Mouse (Mus musculus): ENCODE results near the gene Gm26657. TPM values are rescaled to one million over a fixed set of nuclear protein-coding genes. Genes with fewer than 3 reads are reported as not detected.
A peak's percentile ranks its signal among the peaks of the same experiment; 100 is the strongest.

The Gm26657 gene
- total RNA-seq (2021), result not detected in 2 replicates
- long read RNA-seq, experiment 1, result 0 reads
- long read RNA-seq, experiment 2, result 0 reads

DNA sequence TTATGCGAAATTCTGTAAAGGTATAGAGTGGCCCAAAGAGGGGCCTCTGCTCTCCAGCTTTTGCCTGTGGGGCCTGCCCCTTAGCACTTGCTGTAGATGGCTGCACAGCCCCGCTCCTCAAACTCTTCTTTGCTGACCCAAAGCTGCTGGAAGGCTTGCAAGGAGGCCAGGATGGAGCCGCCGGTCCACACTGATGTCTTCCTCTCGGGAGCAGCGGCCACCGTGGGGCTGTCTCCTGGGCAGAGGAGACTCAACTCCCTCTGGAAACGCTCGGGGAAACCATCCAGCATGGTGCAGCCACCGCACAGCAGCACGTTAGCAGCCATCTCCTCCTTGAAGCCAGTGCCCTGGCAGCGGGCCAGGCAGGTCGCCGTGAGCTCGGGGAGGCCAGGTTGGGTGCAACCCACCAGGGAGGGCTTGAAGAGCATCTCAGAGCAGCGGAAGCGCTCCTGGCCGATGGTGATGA, at the start of gene Gm26657:
Gene Gm26657, plus strand, starts transcription at position 51 of the 466 bp plus-strand sequence.
- DNase-seq, result no peak

DNA sequence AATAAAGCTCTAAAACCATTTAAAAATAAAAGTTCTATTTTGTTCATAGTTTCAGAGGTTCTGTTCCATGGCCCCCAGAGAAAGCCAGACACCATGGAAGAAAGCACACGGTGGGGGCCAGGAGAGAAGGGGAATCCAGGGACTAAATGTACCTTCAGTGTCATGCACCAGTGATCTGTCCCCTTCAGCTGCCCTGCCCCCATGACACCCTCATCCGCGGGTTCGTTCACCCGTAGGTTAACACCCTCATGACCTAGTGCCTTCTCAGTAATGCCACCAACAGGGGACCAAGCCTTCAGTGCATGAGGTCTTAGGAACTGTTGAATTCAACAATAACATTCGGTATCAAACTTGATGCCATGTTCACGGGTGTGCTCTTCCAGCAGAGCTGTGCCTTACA, 43.5 kb upstream of the Gm26657 start:
- DNase-seq, result no peak

DNA sequence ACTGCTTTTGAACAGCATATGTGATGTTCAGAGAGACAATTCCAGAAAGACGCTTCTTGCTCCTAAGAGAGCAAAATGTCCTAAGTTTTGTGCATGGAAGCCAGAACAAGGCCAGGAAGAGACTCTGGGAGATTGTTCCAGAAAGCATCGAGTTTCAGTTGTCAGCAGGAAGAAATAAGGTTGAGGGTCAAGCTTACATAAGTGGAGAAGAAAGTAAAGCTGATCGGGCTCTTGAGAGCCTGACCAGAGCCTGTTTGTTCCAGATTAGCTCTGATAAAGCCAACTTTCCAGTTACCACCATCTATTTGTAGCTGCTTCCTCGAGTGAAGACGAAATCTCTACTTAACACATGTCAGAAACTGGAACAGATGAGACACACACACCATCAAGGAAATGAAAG, 41.2 kb upstream of the Gm26657 start:
- DNase-seq, result no peak

DNA sequence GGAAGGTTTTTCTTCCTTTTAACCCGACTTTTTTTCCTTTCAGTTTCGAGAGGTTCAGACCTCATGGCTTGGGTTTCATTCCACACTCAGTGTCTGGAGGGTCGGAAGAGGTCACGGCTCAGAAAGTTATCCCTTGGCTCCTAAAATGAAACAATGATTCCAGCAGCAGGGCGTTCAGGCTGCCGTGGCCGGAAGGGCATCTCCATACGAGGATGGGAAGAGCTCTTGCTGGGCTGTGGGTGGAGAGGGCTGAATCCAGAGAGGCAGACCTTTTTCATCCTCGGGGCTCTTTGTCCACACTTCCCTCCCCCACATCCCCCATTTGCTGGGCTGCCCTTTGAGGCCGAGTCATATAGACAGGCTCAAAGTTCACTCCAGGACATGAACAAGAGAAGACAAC, 37.6 kb upstream of the Gm26657 start:
- DNase-seq, result no peak

DNA sequence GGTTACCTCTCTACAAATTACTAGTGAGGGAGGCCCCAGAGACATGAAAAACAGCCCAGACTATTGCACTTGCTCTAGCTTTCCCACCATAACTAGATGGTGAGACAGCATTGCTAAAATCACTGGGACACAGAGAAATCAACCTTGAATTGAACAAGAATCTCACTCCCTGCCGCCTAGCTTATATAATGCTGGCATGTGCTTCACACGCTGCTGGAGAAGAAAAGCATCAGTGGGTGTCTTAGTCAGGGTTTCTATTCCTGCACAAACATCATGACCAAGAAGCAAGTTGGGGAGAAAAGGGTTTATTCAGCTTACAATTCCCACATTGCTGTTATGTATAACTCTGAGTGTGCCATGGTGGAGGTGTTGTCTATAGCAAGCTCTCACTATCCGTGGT, 26.7 kb upstream of the Gm26657 start:
- DNase-seq, result no peak

DNA sequence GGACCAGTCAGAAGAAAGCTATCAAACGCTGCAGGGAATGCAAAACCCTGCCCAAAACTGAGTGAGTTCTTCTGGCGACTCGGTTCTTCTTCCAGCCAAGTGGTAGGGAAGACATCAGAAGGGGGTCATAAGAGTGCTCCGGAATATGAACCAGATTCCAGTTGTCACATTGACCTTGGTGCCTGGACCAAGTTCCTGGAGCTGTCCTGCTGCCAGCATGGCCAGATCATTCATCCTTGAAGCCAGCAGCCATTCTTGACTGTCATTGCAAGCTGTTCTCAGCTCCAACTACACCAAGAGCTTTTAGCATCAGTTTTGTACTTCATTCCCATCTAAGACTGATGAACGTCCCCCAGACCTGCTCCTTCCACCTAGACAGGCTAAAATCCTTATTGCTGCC, 23.1 kb upstream of the Gm26657 start:
- DNase-seq, result peak; percentile 50

DNA sequence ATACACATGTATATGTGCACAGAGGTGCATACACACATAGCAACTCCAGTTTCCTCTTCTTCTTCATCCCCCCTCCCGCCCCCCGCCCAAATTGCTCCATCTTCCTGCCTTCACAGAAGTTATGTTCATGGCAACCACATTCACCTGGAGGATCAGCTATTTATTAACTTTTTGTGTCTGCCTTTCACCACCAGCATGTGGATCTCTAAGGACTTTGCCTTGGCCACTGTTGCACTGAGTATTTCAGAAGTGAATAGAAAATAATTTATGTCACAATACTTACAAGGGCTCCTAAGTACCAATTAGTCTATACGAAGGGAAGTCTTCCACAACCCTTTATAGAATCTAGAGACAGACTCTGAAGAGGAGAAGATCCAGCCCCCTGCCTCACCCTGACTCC, 21.9 kb upstream of the Gm26657 start:
- no peak for DNase-seq

DNA sequence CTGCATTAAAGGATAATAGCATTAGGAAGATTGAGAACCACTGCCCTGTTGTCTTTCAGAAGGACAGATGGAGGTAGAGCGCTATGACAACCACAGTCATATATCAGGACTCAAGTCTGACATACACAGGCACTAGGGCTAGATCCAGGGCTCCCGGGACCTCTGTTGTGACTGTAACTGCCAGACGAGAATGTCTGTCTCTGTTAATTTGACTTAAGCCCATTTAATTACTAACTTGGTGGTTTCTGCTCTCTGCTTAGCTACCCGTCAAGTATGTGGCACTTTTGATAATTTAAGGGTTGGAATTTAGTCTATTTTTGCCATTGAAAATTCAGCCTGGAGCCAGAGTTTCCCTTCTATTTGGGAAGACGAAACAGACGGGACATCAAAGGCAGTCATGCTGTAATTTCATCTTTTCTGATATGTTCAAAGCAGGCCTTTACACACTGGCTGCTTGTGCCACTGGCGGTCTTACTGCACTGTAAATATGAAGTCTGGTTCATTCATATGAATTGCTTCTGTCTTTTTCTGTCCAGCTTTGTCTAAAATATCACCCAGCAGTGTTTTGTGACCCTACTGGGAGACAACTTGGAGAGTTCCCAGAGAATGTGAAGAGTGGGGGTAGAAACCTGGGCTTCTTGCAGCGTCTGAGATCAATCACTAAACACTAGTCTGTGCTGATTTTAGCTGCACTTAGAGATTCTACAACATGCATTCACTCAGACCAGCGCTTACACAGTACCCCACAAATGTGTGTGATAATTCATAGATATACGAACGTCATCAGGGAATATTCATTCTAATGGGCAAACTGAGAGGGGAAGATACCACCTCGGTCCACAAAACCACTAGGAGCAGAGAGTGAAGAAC, 21.1 kb upstream of the Gm26657 start:
- no peak for DNase-seq

DNA sequence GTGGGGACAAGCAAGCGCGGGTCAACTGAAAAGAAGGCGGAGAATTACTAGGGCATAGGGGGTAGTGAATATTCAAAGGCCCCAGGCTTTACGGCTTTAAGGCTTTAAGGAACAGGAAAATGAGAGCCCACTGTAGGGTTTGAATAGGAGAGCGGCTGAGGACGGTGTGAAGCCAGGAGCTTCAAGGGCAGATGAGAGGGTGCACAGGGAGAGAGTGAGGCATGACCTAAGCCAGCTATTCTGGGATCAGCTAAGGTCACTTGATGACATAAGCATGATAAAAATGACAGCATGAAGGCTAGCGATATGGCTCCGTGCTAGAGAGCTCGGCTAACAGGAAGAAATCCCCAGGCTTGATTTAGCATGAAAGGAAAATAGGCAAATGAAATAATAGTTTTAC, 20.4 kb upstream of the Gm26657 start:
- DNase-seq, result peak; percentile 27

DNA sequence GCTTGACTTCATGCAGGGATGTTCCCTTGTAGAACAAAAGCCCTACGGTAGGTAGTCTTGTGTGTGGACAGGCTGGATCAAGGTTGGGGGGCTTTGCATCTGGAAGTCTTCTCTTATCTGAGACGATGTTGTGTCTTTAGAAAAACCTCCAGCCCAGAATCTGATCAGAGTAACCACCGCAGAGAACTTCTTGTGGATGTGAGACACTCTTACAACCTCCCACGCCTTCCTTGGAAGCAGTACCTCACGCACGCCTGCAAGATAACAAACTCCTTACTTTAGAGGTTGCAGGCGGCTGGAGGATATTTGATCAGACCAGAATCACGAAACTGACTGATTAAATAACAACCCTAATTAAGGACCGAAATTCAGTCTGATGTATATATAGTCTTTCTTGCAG, 19.5 kb upstream of the Gm26657 start:
- no peak for DNase-seq

DNA sequence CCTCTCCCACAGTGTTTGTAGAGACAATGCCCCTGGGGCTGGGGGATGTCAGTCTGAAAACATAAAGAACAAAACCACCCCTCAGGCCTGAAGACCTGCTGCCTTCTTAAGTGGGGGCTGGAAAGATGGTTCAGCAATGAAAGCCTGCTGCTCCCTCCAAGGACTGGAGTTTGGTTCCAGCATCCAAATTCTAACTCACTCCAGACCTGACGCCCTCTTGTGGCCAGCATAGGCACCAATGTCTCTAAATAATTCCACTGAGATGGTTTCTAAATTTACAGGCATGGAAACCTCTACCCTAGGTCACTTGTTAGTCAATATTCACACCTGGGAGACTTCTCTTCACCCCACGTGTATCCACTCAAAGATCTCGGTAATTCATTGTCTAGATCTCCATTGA, 18.4 kb upstream of the Gm26657 start:
- peak; percentile 61 for DNase-seq

DNA sequence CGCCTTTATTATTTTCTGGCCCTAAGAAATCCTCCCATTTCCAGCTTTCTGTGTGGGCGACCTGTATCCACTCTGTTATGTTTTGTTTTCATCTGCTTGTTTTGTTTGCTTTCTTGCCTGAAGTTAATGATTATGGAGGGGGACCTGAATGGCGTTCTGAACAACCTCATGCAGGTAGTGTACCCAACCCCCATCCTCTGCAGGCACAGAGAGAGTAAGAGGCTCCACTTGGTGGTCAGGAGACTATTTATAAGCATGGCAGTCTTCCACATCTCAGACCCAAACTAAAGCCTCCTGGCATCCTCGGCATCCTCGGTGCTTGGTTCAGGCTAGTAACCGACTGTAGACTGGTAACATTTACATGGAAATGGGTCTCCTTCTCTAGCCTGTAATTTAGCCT, 17.5 kb upstream of the Gm26657 start:
- DNase-seq, result no peak

DNA sequence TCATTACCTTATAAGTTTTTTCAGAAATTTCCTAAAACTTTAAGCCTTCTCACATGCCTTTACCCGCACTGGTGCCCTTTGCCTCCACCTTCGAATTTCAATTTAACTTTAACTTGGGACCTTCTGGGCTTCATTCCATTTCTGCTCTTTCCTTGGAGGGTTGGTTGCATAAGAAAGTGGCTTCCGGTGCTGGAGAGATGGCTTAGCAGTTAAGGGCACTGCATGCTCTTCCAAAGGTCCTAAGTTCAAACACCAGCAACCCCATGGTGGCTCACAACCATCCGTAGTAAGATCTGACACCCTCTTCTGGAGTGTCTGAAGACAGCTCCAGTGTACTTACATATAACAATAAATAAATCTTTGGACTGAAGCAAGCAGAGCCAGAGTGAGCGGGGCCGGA, 16.6 kb upstream of the Gm26657 start:
- no peak for DNase-seq

DNA sequence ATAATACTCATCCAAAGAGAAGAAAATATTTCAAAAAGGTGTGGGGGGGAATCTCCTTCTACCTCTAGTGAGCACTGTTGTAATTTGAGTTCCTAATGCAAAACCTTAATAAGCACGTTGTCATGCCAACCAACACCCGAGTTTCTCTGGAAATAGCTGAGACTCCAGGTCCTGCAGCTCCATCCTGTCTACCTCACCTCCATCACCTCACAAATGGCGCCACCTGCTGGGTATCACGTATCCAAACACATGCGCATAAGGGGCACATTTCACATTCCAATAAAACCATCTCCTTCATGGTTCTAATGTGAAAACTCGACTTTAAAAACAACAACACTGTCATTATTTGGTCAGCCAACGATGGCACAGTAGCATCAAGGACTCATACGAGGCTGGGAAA, 14.0 kb upstream of the Gm26657 start:
- DNase-seq, result no peak

DNA sequence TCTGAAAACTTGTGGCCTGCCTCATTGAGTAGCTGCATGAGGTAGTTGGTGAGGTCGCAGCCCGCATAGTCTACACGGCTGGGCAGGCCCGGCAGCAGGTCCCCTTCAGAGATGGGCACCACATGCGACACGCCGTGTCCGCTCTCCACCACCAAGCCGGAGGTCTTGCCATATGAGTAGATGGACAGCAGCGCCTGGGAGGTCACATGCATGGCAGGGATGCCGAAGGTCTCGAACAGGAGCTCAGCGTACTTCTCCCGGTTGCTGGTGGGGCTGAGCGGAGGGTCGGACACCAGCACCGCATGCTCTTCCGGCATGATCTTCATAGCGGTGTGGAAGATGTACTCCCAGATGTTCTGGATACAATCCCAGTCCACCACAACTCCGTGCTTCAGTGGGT, 741 bp downstream of the Gm26657 start:
- DNase-seq, result no peak

DNA sequence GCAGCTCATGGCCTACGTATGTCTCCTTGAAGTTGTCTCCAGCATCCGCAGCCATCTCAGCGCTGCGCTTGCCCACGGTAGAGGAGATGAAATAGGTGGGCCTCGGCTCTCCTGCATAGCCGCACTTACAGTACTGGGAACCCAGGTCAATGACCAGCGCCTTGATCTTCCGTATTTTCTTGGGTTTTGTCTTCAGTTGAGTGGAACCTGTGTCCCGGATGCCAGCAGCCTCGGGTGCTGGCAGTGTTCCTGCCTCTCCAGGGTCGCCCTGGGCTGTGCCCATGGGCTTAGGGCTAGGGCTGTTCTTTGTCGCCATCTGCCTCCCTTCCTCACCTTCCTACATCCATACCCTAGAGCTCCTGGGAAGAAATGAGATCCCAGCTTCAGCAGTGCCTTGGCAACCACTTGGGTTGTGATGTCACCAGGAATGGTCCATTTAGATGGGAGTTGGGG, 1.2 kb downstream of the Gm26657 start, which contains the start of gene Actl7b:
Gene Actl7b, minus strand, starts transcription at position 403 of the 453 bp plus-strand sequence.
- no peak for DNase-seq

DNA sequence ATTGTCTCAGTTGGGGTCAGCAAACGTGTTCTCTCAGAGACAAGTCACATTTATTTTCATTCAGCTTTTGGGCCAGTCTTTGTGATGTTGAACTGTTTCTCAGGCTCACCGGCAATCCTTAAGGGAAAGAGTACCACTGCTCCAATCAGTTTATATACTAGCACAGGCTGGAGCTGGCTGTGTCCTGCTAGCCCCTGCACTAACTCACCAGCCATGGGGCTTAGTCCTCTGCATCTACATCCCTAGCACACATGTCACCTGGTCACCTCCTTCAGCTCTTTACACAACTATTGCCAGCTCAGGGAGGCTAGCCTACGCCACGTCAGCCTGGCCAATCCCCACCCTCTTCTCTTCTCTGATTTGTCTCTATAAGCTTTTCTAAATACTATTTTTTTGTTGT, 2.8 kb downstream of the Gm26657 start:
- no peak for DNase-seq

DNA sequence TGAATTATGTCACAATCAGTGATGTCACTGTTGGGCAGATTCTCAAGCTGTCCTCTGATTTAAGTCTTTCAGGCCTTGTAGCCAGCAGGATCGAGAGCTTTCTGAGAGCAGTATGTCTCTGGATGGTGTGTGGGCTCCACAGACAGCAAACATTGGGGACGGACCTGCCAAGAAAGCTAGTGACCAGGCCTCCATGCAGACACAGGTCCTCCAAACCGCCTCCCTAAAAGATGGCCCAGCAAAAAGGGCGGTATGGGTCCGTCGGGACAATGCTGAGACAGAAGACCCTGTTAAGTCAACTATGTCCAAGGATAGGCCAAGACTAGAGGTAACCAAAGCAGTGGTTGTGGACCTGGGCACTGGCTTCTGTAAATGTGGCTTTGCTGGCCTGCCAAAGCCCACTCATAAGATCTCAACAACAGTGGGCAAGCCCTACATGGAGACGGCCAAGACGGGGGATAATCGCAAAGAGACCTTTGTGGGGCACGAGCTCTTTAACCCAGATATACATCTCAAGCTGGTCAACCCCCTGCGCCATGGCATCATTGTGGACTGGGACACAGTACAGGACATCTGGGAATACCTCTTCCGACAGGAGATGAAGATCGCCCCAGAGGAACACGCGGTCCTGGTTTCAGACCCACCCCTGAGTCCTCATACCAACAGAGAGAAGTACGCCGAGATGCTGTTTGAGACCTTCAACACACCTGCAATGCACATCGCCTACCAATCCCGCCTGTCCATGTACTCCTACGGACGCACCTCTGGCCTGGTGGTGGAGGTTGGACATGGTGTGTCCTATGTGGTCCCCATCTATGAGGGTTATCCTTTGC, 3.7 kb downstream of the Gm26657 start, which contains the start of gene Actl7a:
Gene Actl7a, plus strand, starts transcription at position 51 of the 833 bp plus-strand sequence.
- DNase-seq, result no peak

DNA sequence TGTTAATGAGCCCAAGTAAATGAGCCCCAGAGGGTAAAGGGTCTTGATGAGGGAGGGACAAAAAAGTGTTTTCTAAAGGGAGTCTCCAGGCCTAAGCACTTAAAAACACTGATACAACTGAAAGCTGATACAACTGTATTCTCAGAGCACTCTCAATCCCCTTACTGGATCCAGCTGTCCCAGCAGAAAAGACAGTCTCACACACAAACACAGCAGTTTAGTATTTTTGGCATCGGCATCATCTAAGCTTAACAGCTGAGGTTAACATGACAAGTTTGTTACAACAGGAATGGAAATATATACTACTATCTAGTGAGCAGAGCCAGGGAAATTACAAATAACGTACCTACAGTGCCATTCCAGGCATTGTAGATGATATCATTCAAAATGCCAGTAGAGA, 6.5 kb downstream of the Gm26657 start:
- no peak for DNase-seq

DNA sequence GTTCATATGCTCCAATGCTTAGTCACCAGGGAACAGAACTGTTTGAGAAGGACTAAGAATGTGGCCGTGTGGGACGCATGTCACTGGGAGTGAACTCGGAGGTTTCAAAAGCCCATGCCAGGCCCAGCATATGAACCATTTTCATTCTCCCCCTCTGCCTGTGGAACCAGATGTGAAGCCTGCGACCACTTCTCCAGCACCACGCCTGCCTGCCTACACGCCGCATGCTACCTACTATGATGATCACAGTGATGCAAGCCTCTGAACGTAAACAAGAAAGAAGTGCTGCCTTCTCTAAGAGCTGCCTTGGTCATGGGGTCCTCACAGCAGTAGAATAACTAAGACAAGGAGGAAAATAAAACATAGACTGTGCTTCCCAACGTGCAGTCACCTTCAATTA, 7.6 kb downstream of the Gm26657 start:
- DNase-seq, result no peak

DNA sequence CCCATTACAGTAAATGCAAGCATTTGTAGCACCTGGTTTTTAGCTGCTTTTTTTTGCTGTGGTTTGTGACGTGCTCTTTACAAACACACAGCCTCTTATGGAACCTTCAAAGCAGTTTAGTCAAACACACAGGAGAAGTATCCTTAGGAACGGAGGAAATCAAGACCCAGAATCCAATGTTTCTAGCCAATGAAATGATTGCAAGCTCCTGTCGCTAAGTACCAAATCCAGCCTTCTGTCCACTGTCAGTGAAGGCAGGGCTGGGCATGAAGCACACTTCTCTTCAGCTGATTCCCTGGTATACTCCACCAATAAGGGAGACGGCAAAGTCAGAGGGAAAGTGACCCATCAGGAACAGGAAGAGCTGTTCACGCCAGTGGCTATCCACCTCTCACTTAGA, 16.2 kb downstream of the Gm26657 start:
- DNase-seq, result no peak

DNA sequence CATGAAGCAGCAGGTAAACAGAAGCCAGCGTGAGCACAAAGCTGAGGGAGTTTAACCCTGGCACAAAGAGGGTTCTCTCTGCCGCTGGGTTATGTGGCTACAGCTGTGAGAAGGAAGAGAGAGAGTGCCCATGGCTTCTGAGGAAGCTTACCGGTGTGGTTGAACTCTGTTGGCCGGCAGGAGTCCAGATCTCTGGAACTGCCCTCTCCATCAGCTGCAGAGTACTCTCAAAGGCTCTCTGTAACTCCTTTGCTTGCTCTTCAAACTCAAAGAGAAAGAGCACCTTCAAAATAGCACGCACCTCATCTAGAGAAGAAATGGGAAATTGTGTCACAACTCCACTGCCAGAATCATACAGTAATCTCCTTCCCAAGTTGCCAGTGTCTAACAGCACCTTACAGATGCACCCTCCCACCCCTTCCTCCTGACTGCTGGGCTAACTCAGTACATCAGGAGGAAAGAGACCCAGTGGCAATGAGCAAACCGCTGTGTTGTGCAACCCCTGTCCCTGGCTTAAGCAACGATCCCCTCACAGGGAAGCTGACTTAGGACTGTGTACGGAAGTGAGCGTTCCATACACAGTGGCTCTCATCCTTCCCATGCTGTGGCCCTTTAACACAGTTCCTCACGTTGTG, 17.2 kb downstream of the Gm26657 start:
- no peak for DNase-seq

DNA sequence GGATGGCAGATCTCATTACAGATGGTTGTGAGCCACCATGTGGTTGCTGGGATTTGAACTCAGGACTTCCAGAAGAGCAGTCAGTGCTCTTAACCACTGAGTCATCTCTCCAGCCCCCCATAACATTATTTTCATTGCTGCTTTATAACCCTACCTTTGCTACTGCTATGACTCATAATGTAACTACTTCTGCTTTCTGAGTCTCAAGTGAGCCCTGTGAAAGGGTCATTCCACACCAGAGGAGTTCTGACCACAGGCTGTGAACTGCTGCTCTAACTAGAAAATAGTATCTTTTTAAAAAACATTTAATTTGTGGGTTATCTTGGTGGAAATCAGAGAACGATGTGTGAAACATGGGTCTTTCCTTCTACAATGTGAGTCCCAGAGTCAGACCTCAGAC, 17.8 kb downstream of the Gm26657 start:
- no peak for DNase-seq

Measured in adrenal gland, postnatal 14 days (tissue).